Mouse (Mus musculus): ENCODE data around the gene Plac1. TPM values are rescaled to one million over a fixed set of nuclear protein-coding genes. Genes with fewer than 3 reads are reported as not detected.
A peak's percentile ranks its signal among the peaks of the same experiment; 100 is the strongest.
"Not testable (repeated sequence)": the region's sequence is repeated elsewhere in the genome, so short reads cannot be mapped to it uniquely, and the experiment has no call there.

Gene Plac1
- polyA plus RNA-seq (2014; fragmentation: Nextera tagmentation; extraction: Ambion mirVana), result 6.6 and 7.4 TPM in 2 replicates

- Histone ChIP-seq H3K9me3 (replicated peaks; ENCODE audit: control insufficient read depth, low read length) (no peaks in the 10 kb centered on the region), H3K27me3 (ENCODE audit: control insufficient read depth, insufficient read depth, low read length) (no peaks in the 10 kb centered on the region), H3K4me3 (ENCODE audit: low read depth, low read length) (no peak within 1 kb of the TSS), H3K27ac (replicated peaks; ENCODE audit: low read depth, low read length) (no peak within 1 kb of the TSS), H3K4me1 (ENCODE audit: control insufficient read depth, insufficient read depth, low read length) (no peaks in the 10 kb centered on the region), H3K4me2 (ENCODE audit: low read depth, low read length) (no peak within 1 kb of the TSS), H3K36me3 (replicated peaks; ENCODE audit: control insufficient read depth, insufficient read depth, low read depth, low read length) (no peaks in the 10 kb centered on the region), H3K9ac (replicated peaks; ENCODE audit: low read length) (no peak within 1 kb of the TSS)
- DNase-seq (ENCODE audit: low spot score), result no peak
- 69% methylated on average over 4 of the region's 4 CpGs for WGBS
- no peak for ATAC-seq (replicated peaks; ENCODE audit: insufficient number of reproducible peaks, low FRiP score, low TSS enrichment, low read depth)
These were observed at the start of gene Plac1 for GRCm38 (mm10) chrX:53240011-53240410. Gene Plac1 (minus strand): TSS chrX:53240111.

DNA sequence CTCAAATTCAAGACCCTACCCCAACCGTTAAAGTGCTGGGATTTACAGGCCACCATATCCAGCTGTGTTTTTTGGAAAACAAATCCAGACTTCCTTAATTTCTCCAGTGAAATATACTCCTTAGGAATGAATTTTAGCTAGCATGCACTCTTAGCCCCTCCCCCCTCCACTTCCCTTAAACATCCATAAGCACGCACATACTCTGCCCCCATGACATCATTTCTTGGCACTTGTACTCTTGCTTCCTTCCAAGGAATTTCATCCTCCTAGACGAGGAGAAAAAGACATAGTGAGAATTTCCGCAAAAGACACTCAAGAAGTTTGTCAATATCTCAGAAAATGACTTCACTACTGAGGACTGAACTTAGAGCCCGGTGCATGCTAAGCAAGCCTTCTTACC is 48.0 kb upstream of the Plac1 start:
- WGBS, result 81% methylated on average over 5 of the region's 5 CpGs
- ATAC-seq (replicated peaks; ENCODE audit: insufficient number of reproducible peaks, low FRiP score, low TSS enrichment, low read depth) (no peak), DNase-seq (ENCODE audit: low spot score) (no peak)
- no peak overlapping the region for H3K9ac ChIP-seq (replicated peaks; ENCODE audit: low read length)
- no peaks in the 10 kb centered on the region for H3K9me3 ChIP-seq (replicated peaks; ENCODE audit: control insufficient read depth, low read length)
- no peak overlapping the region for H3K4me2 ChIP-seq (ENCODE audit: low read depth, low read length)
- no peaks in the 10 kb centered on the region for H3K36me3 ChIP-seq (replicated peaks; ENCODE audit: control insufficient read depth, insufficient read depth, low read depth, low read length)
- no peaks in the 10 kb centered on the region for H3K4me1 ChIP-seq (ENCODE audit: control insufficient read depth, insufficient read depth, low read length)
- no peak overlapping the region for H3K4me3 ChIP-seq (ENCODE audit: low read depth, low read length)
- no peak overlapping the region for H3K27ac ChIP-seq (replicated peaks; ENCODE audit: low read depth, low read length)
- no peaks in the 10 kb centered on the region for H3K27me3 ChIP-seq (ENCODE audit: control insufficient read depth, insufficient read depth, low read length)

GRCm38 (mm10) chrX:53273124-53273523 is 33.2 kb upstream of the Plac1 start, which contains the start of gene Fam122c:
Gene Fam122c (plus strand): TSS chrX:53273424.
- Histone ChIP-seq H3K9ac (replicated peaks; ENCODE audit: low read length) (no peak within 1 kb of the TSS), H3K4me1 (ENCODE audit: control insufficient read depth, insufficient read depth, low read length) (no peaks in the 10 kb centered on the region), H3K9me3 (replicated peaks; ENCODE audit: control insufficient read depth, low read length) (no peaks in the 10 kb centered on the region), H3K27ac (replicated peaks; ENCODE audit: low read depth, low read length) (no peak within 1 kb of the TSS), H3K4me2 (ENCODE audit: low read depth, low read length) (no peak within 1 kb of the TSS), H3K27me3 (ENCODE audit: control insufficient read depth, insufficient read depth, low read length) (no peaks in the 10 kb centered on the region), H3K4me3 (ENCODE audit: low read depth, low read length) (no peak within 1 kb of the TSS), H3K36me3 (replicated peaks; ENCODE audit: control insufficient read depth, insufficient read depth, low read depth, low read length) (no peaks in the 10 kb centered on the region)
- ATAC-seq (replicated peaks; ENCODE audit: insufficient number of reproducible peaks, low FRiP score, low TSS enrichment, low read depth), result no peak
- DNase-seq (ENCODE audit: low spot score), result no peak
- WGBS, result 38% methylated on average over 1 of the region's 1 CpGs

- DNase-seq (ENCODE audit: low spot score); H3K9ac ChIP-seq (replicated peaks; ENCODE audit: low read length); H3K9me3 ChIP-seq (replicated peaks; ENCODE audit: control insufficient read depth, low read length); H3K4me3 ChIP-seq (ENCODE audit: low read depth, low read length); ATAC-seq (replicated peaks; ENCODE audit: insufficient number of reproducible peaks, low FRiP score, low TSS enrichment, low read depth); H3K27me3 ChIP-seq (ENCODE audit: control insufficient read depth, insufficient read depth, low read length); H3K27ac ChIP-seq (replicated peaks; ENCODE audit: low read depth, low read length); H3K4me1 ChIP-seq (ENCODE audit: control insufficient read depth, insufficient read depth, low read length); H3K4me2 ChIP-seq (ENCODE audit: low read depth, low read length); H3K36me3 ChIP-seq (replicated peaks; ENCODE audit: control insufficient read depth, insufficient read depth, low read depth, low read length): not testable (repeated sequence)
- 78% methylated on average over 3 of the region's 3 CpGs for WGBS
These were observed 31.7 kb upstream of the Plac1 start for GRCm38 (mm10) chrX:53271628-53272027.

DNA sequence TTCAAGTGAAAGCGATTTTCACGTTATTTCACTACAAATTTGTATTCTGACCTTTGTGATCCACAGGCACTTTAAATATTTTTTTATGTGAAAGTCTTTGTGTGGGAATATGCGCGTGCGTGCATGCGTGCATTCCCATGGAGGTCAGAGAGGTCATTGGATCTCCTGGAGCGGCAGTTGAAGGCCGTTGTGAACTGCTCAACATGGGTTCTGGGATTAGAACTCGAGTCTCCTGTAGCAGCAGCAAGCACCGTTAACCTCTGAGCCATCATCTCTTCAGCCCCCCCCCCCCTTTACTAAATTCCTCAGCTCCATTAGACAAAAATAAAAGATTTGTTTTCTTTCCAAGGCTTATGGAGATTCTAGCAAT is 30.1 kb upstream of the Plac1 start:
- WGBS, result 23% methylated on average over 10 of the region's 10 CpGs
- Histone ChIP-seq H3K9ac (replicated peaks; ENCODE audit: low read length) (no peak overlapping the region), H3K4me1 (ENCODE audit: control insufficient read depth, insufficient read depth, low read length) (no peaks in the 10 kb centered on the region), H3K36me3 (replicated peaks; ENCODE audit: control insufficient read depth, insufficient read depth, low read depth, low read length) (no peaks in the 10 kb centered on the region), H3K27me3 (ENCODE audit: control insufficient read depth, insufficient read depth, low read length) (no peaks in the 10 kb centered on the region), H3K9me3 (replicated peaks; ENCODE audit: control insufficient read depth, low read length) (no peaks in the 10 kb centered on the region), H3K4me2 (ENCODE audit: low read depth, low read length) (peak overlapping the region; percentile 16; the same call in 1 of the 2 replicates), H3K27ac (replicated peaks; ENCODE audit: low read depth, low read length) (no peak overlapping the region; the same call in 1 of the 2 replicates), H3K4me3 (ENCODE audit: low read depth, low read length) (peak overlapping the region; percentile 51; the same call in 1 of the 2 replicates)
- ATAC-seq (replicated peaks; ENCODE audit: insufficient number of reproducible peaks, low FRiP score, low TSS enrichment, low read depth) (no peak), DNase-seq (ENCODE audit: low spot score) (no peak)

GRCm38 (mm10) chrX:53269289-53270062 is 29.6 kb upstream of the Plac1 start, which contains the start of gene Fam122b:
Gene Fam122b (minus strand): TSS chrX:53269805.
- DNase-seq (ENCODE audit: low spot score) (peak; percentile 94), ATAC-seq (replicated peaks; ENCODE audit: insufficient number of reproducible peaks, low FRiP score, low TSS enrichment, low read depth) (peak; percentile 74)
- Histone ChIP-seq H3K4me2 (ENCODE audit: low read depth, low read length) (peak within 1 kb of the TSS; percentile 56), H3K36me3 (replicated peaks; ENCODE audit: control insufficient read depth, insufficient read depth, low read depth, low read length) (no peaks in the 10 kb centered on the region), H3K9ac (replicated peaks; ENCODE audit: low read length) (peak within 1 kb of the TSS; percentile 37), H3K27ac (replicated peaks; ENCODE audit: low read depth, low read length) (no peak within 1 kb of the TSS; the same call in 1 of the 2 replicates), H3K9me3 (replicated peaks; ENCODE audit: control insufficient read depth, low read length) (no peaks in the 10 kb centered on the region), H3K4me3 (ENCODE audit: low read depth, low read length) (peak within 1 kb of the TSS; percentile 51), H3K27me3 (ENCODE audit: control insufficient read depth, insufficient read depth, low read length) (no peaks in the 10 kb centered on the region), H3K4me1 (ENCODE audit: control insufficient read depth, insufficient read depth, low read length) (no peaks in the 10 kb centered on the region)
- WGBS, result 12% methylated on average over 40 of the region's 40 CpGs

GRCm38 (mm10) chrX:53268856-53269255 is 28.9 kb upstream of the Plac1 start:
- peak; percentile 90 for ATAC-seq (replicated peaks; ENCODE audit: insufficient number of reproducible peaks, low FRiP score, low TSS enrichment, low read depth)
- Histone ChIP-seq H3K9me3 (replicated peaks; ENCODE audit: control insufficient read depth, low read length) (no peaks in the 10 kb centered on the region), H3K27me3 (ENCODE audit: control insufficient read depth, insufficient read depth, low read length) (no peaks in the 10 kb centered on the region), H3K9ac (replicated peaks; ENCODE audit: low read length) (no peak overlapping the region; the same call in 1 of the 2 replicates), H3K36me3 (replicated peaks; ENCODE audit: control insufficient read depth, insufficient read depth, low read depth, low read length) (no peaks in the 10 kb centered on the region), H3K4me3 (ENCODE audit: low read depth, low read length) (peak overlapping the region; percentile 51), H3K4me1 (ENCODE audit: control insufficient read depth, insufficient read depth, low read length) (no peaks in the 10 kb centered on the region), H3K4me2 (ENCODE audit: low read depth, low read length) (peak overlapping the region; percentile 56), H3K27ac (replicated peaks; ENCODE audit: low read depth, low read length) (no peak overlapping the region)
- 28% methylated on average over 10 of the region's 10 CpGs for WGBS
- DNase-seq (ENCODE audit: low spot score), result peak; percentile 73

- no peaks in the 10 kb centered on the region for H3K27me3 ChIP-seq (ENCODE audit: control insufficient read depth, insufficient read depth, low read length)
These were observed 26.3 kb upstream of the Plac1 start for GRCm38 (mm10) chrX:53266186-53266585.

More at GRCm38 (mm10) chrX:53266186-53266585, 26.3 kb upstream of the Plac1 start:
- ATAC-seq (replicated peaks; ENCODE audit: insufficient number of reproducible peaks, low FRiP score, low TSS enrichment, low read depth), result no peak
- H3K9me3 ChIP-seq (replicated peaks; ENCODE audit: control insufficient read depth, low read length), result no peaks in the 10 kb centered on the region
- WGBS, result 74% methylated on average over 9 of the region's 9 CpGs
- H3K27ac ChIP-seq (replicated peaks; ENCODE audit: low read depth, low read length), result no peak overlapping the region
- H3K4me1 ChIP-seq (ENCODE audit: control insufficient read depth, insufficient read depth, low read length), result no peaks in the 10 kb centered on the region
- no peak overlapping the region for H3K9ac ChIP-seq (replicated peaks; ENCODE audit: low read length)
- no peak for DNase-seq (ENCODE audit: low spot score)
- H3K4me2 ChIP-seq (ENCODE audit: low read depth, low read length), result no peak overlapping the region
- no peak overlapping the region for H3K4me3 ChIP-seq (ENCODE audit: low read depth, low read length)
- H3K36me3 ChIP-seq (replicated peaks; ENCODE audit: control insufficient read depth, insufficient read depth, low read depth, low read length), result no peaks in the 10 kb centered on the region
